10 mouse cellular contexts compared by ENCODE assay signal in genomic region chr10:63025491-63026011, GRCm38 (mm10). TPM values are rescaled to one million over a fixed set of nuclear protein-coding genes. Genes with fewer than 3 reads are reported as not detected.
DNase-seq lines count a peak whose midpoint lies in the region; ATAC-seq lines count a peak whose summit lies in the region.
"Had no signal": no experiment of that assay in that cellular context is flagged by ENCODE, and none has a peak within 500 bp of the region (broad histone marks: within the 10 kb centered on the region; RNA-seq: fewer than 3 reads in every experiment).

No protein-coding gene starts in this region.

- peak overlapping the region; percentile 69 for H3K4me2 ChIP-seq in kidney, embryonic 15.5 days
- H3K4me2 ChIP-seq in embryonic facial prominence, embryonic 12.5 days (replicated peaks) = peak overlapping the region; percentile 62

- H3K4me3 ChIP-seq in kidney, embryonic 15.5 days (replicated peaks) = peak overlapping the region; percentile 89; the same call in 1 of the 2 replicates
- H3K4me3 ChIP-seq in embryonic facial prominence, embryonic 12.5 days = peak overlapping the region; percentile 79; the same call in 1 of the 2 replicates

- no peak for DNase-seq in kidney, postnatal 10 days
- DNase-seq in induced T-regulatory cell, adult 2 months (ENCODE audit: low read depth) = peak; percentile 59
- peak; percentile 33 for DNase-seq in neural tube, embryonic 10.5 days (ENCODE audit: extremely low spot score, low spot score)
- DNase-seq in gastrocnemius, postnatal 14 days = no peak
- DNase-seq in urinary bladder, postnatal 14 days (ENCODE audit: low spot score) = no peak
- DNase-seq in heart, adult 8-10 months (ENCODE audit: low spot score) = no peak
- DNase-seq: lung, adult 18-20 months had no signal

- H3K9ac ChIP-seq in kidney, embryonic 15.5 days = no peak overlapping the region
- no peak overlapping the region for H3K9ac ChIP-seq in embryonic facial prominence, embryonic 12.5 days

- peaks cover 31% of the 10 kb centered on the region for H3K4me1 ChIP-seq in kidney, embryonic 15.5 days
- H3K4me1 ChIP-seq in embryonic facial prominence, embryonic 12.5 days = peaks cover 33% of the 10 kb centered on the region

- no peaks in the 10 kb centered on the region for H3K9me3 ChIP-seq in kidney, embryonic 15.5 days (replicated peaks)
- H3K9me3 ChIP-seq in embryonic facial prominence, embryonic 12.5 days = no peaks in the 10 kb centered on the region

- no peak for ATAC-seq in kidney, embryonic 15.5 days (replicated peaks; ENCODE audit: low FRiP score)
- ATAC-seq in embryonic facial prominence, embryonic 12.5 days (ENCODE audit: insufficient number of reproducible peaks, insufficient read depth, low FRiP score, low TSS enrichment) = no peak

- 48% methylated on average over 6 of the region's 6 CpGs for WGBS in kidney, embryonic 15.5 days
- WGBS in embryonic facial prominence, embryonic 12.5 days = 33% methylated on average over 6 of the region's 6 CpGs

- intact Hi-C loops in gastrocnemius, postnatal 14 days (cut with DNase I; ENCODE audit: low total_unique reads) = loop anchor here (5.0 kb wide), 1 partner anchor 37 kb away; the partner anchor contains the start of gene Pbld1

- no peaks in the 10 kb centered on the region for H3K27me3 ChIP-seq in kidney, embryonic 15.5 days
- H3K27me3 ChIP-seq in embryonic facial prominence, embryonic 12.5 days = no peaks in the 10 kb centered on the region

- H3K36me3 ChIP-seq in kidney, embryonic 15.5 days = no peaks in the 10 kb centered on the region
- H3K36me3 ChIP-seq in embryonic facial prominence, embryonic 12.5 days = no peaks in the 10 kb centered on the region

- peak overlapping the region; percentile 100 for H3K27ac ChIP-seq in kidney, embryonic 15.5 days
- peak overlapping the region; percentile 100 for H3K27ac ChIP-seq in embryonic facial prominence, embryonic 12.5 days

RNA-seq across cellular contexts. Expression of gene Pbld2, which starts 1.4 kb away (rescaled TPM):
- polyA plus RNA-seq in kidney, embryonic 15.5 days (2015; fragmentation: Nextera tagmentation; extraction: Ambion mirVana) = 4.0 and 4.4 TPM in 2 replicates
- polyA plus RNA-seq in embryonic facial prominence, embryonic 12.5 days (2016; fragmentation: Nextera tagmentation; extraction: Ambion mirVana) = 0.52 and 0.92 TPM in 2 replicates
- 1 to 10 TPM; 1.8 to 2.0 TPM for total RNA-seq in gastrocnemius, postnatal 14 days (2021)
- 10 to 100 TPM in 2 of 4 experiments, 1 to 10 TPM in 2; 8.9 to 13.2 (median 10.3) TPM for total RNA-seq in heart, adult 8-10 months (2022)
- polyA plus RNA-seq: erythroblast, embryonic 14.5 days had no signal

RNA-seq across cellular contexts. Expression of gene Hnrnph3, which starts 1.5 kb away (rescaled TPM):
- polyA plus RNA-seq in kidney, embryonic 15.5 days (2015; fragmentation: Nextera tagmentation; extraction: Ambion mirVana) = 124 and 125 TPM in 2 replicates
- polyA plus RNA-seq in embryonic facial prominence, embryonic 12.5 days (2016; fragmentation: Nextera tagmentation; extraction: Ambion mirVana) = 165 and 176 TPM in 2 replicates
- total RNA-seq in gastrocnemius, postnatal 14 days (2021) = 10 to 100 TPM; 12.6 to 14.4 TPM
- 10 to 100 TPM; 28.4 to 38.8 (median 30.2) TPM for total RNA-seq in heart, adult 8-10 months (2022)

RNA-seq across cellular contexts. Expression of gene Pbld1, which starts 34.4 kb away (rescaled TPM):
- 6.8 and 6.9 TPM in 2 replicates for polyA plus RNA-seq in kidney, embryonic 15.5 days (2015; fragmentation: Nextera tagmentation; extraction: Ambion mirVana)
- 1.4 and 2.1 TPM in 2 replicates for polyA plus RNA-seq in embryonic facial prominence, embryonic 12.5 days (2016; fragmentation: Nextera tagmentation; extraction: Ambion mirVana)
- total RNA-seq in gastrocnemius, postnatal 14 days (2021) = under 1 TPM; 0.45 to 0.47 TPM
- total RNA-seq in heart, adult 8-10 months (2022) = 1 to 10 TPM; 1.0 to 2.8 (median 2.0) TPM
- polyA plus RNA-seq: erythroblast, embryonic 14.5 days had no signal

RNA-seq across cellular contexts. Expression of gene Rufy2, which starts 45.5 kb away (rescaled TPM):
- 25.8 and 26.6 TPM in 2 replicates for polyA plus RNA-seq in kidney, embryonic 15.5 days (2015; fragmentation: Nextera tagmentation; extraction: Ambion mirVana)
- 33.6 and 35.3 TPM in 2 replicates for polyA plus RNA-seq in embryonic facial prominence, embryonic 12.5 days (2016; fragmentation: Nextera tagmentation; extraction: Ambion mirVana)
- total RNA-seq in gastrocnemius, postnatal 14 days (2021) = 1 to 10 TPM; 7.4 to 8.4 TPM
- 10 to 100 TPM in 2 of 4 experiments, 1 to 10 TPM in 2; 6.4 to 10.8 (median 9.6) TPM for total RNA-seq in heart, adult 8-10 months (2022)
- polyA plus RNA-seq: erythroblast, embryonic 14.5 days had no signal

Comparison
In these comparisons a context has a peak if more than half of its experiments do, and no peak if none do; other contexts are left out.
1. DNase-seq: peak in induced T-regulatory cell, adult 2 months (single experiment) and neural tube, embryonic 10.5 days (single experiment); none in kidney, postnatal 10 days (single experiment), gastrocnemius, postnatal 14 days (single experiment), urinary bladder, postnatal 14 days (single experiment) and heart, adult 8-10 months (single experiment).